Comparison of ENCODE assay signal across 19 mouse cellular contexts in genomic region chr14:8049334-8049733, GRCm38 (mm10). TPM values are rescaled to one million over a fixed set of nuclear protein-coding genes. Genes with fewer than 3 reads are reported as not detected.
DNase-seq lines count a peak whose midpoint lies in the region; ATAC-seq and TF ChIP-seq lines count a peak whose summit lies in the region.
"Had no signal": no experiment of that assay in that cellular context is flagged by ENCODE, and none has a peak within 500 bp of the region (broad histone marks: within the 10 kb centered on the region; RNA-seq: fewer than 3 reads in every experiment).

No protein-coding gene starts in this region.

- peak; percentile 48; the same call in 1 of the 2 replicates for ATAC-seq in granulocyte monocyte progenitor cell, adult 5-6 weeks (replicated peaks; ENCODE audit: poor library complexity, severe bottlenecking)
- no peak for ATAC-seq in kidney, embryonic 16.5 days (ENCODE audit: low FRiP score, low TSS enrichment)
- ATAC-seq: activated CD4-positive, CD25-positive, alpha-beta regulatory T cell, adult 4 months; forebrain, embryonic 13.5 days; hindbrain, embryonic 16.5 days; inflammation-experienced regulatory T-cells, adult 6 months had no signal

- no peak overlapping the region for H3K4me2 ChIP-seq in kidney, embryonic 16.5 days (replicated peaks; ENCODE audit: low read depth, low read length)
- H3K4me2 ChIP-seq: embryonic facial prominence, embryonic 13.5 days; forebrain, embryonic 13.5 days; heart, embryonic 13.5 days had no signal

- no peak for TF ChIP-seq CTCF in gastrocnemius, adult 2 months (IDR thresholded peaks at IDR 0.05)

- intact Hi-C loops in gastrocnemius, adult 2 months (cut with DNase I): no loop called here
- intact Hi-C loops in gastrocnemius, postnatal 36 days (cut with DNase I): loop anchor here (5.0 to 10.0 kb wide), 2 partner anchors 55 to 232 kb away; partner anchors contain the start of genes Dnase1l3 and Flnb

- DNase-seq in gastrocnemius, adult 2 months: no peak
- no peak for DNase-seq in gastrocnemius, postnatal 36 days
- DNase-seq in testis, postnatal 10 days (ENCODE audit: low spot score): peak; percentile 18
- no peak for DNase-seq in testis, postnatal 14 days (ENCODE audit: low spot score)
- DNase-seq in right cerebral cortex, postnatal 25 days: no peak
- DNase-seq: adrenal gland, postnatal 14 days; cerebellum, adult 9-10 months; cerebellum, postnatal 25 days; heart, postnatal 36 days had no signal

- no peak overlapping the region for H3K9ac ChIP-seq in kidney, embryonic 16.5 days (replicated peaks; ENCODE audit: low read length)
- H3K9ac ChIP-seq: embryonic facial prominence, embryonic 13.5 days; forebrain, embryonic 13.5 days; heart, embryonic 13.5 days had no signal

- H3K9me3 ChIP-seq in kidney, embryonic 16.5 days (ENCODE audit: low read length): no peaks in the 10 kb centered on the region
- H3K9me3 ChIP-seq: embryonic facial prominence, embryonic 13.5 days; forebrain, embryonic 13.5 days; G1E; heart, embryonic 13.5 days had no signal

- H3K4me3 ChIP-seq in gastrocnemius, adult 2 months: peak overlapping the region; percentile 24; the same call in 1 of the 2 replicates
- no peak overlapping the region for H3K4me3 ChIP-seq in kidney, embryonic 16.5 days (ENCODE audit: low read length)
- H3K4me3 ChIP-seq: embryonic facial prominence, embryonic 13.5 days; forebrain, embryonic 13.5 days; heart, embryonic 13.5 days had no signal

- H3K27me3 ChIP-seq in kidney, embryonic 16.5 days (ENCODE audit: insufficient read depth, low read length): no peaks in the 10 kb centered on the region
- H3K27me3 ChIP-seq: embryonic facial prominence, embryonic 13.5 days; forebrain, embryonic 13.5 days; heart, embryonic 13.5 days had no signal

- 84% methylated on average over 10 of the region's 10 CpGs for WGBS in kidney, embryonic 16.5 days

- H3K36me3 ChIP-seq in kidney, embryonic 16.5 days (ENCODE audit: insufficient read depth, low read length): peaks cover 22% of the 10 kb centered on the region; the same call in 1 of the 2 replicates
- H3K36me3 ChIP-seq: G1E had no signal

- H3K4me1 ChIP-seq in kidney, embryonic 16.5 days (ENCODE audit: insufficient read depth, low read length): no peaks in the 10 kb centered on the region
- H3K4me1 ChIP-seq: heart, embryonic 13.5 days had no signal

- no peak overlapping the region for H3K27ac ChIP-seq in gastrocnemius, adult 2 months
- no peak overlapping the region for H3K27ac ChIP-seq in kidney, embryonic 16.5 days (ENCODE audit: low read length)
- H3K27ac ChIP-seq: embryonic facial prominence, embryonic 13.5 days; forebrain, embryonic 13.5 days; heart, embryonic 13.5 days had no signal

RNA-seq across cellular contexts. Expression of gene Rpp14, which starts 30.8 kb away (rescaled TPM):
- 10 to 100 TPM; 24.2 to 31.5 TPM for total RNA-seq in gastrocnemius, adult 2 months (2021)
- 10 to 100 TPM; 24.5 to 28.4 TPM for total RNA-seq in gastrocnemius, postnatal 36 days (2021)
- total RNA-seq in granulocyte monocyte progenitor cell, adult 5-6 weeks (2014; fragmentation: Nextera tagmentation): 35.5 and 43.7 TPM in 2 replicates
- 62.6 and 72.8 TPM in 2 replicates for total RNA-seq in granulocyte monocyte progenitor cell, adult 5-6 weeks (2017)
- 54.1 and 58.6 TPM in 2 replicates for polyA plus RNA-seq in kidney, embryonic 16.5 days (2015; fragmentation: Nextera tagmentation; extraction: Ambion mirVana)

RNA-seq across cellular contexts. Expression of gene Abhd6, which starts 46.6 kb away (rescaled TPM):
- total RNA-seq in gastrocnemius, adult 2 months (2021): 1 to 10 TPM; 4.8 to 7.3 TPM
- 1 to 10 TPM; 5.3 to 6.0 TPM for total RNA-seq in gastrocnemius, postnatal 36 days (2021)
- total RNA-seq in granulocyte monocyte progenitor cell, adult 5-6 weeks (2014; fragmentation: Nextera tagmentation): not detected in 2 replicates
- total RNA-seq in granulocyte monocyte progenitor cell, adult 5-6 weeks (2017): 1.5 TPM in 1 of 2 replicates, not detected in the other
- polyA plus RNA-seq in kidney, embryonic 16.5 days (2015; fragmentation: Nextera tagmentation; extraction: Ambion mirVana): 29.6 and 33.5 TPM in 2 replicates
- total RNA-seq: G1E had no signal
- polyA plus RNA-seq: G1E had no signal

RNA-seq across cellular contexts. Expression of gene Pxk, which starts 48.7 kb away (rescaled TPM):
- 10 to 100 TPM; 12.4 to 12.7 TPM for total RNA-seq in gastrocnemius, adult 2 months (2021)
- total RNA-seq in gastrocnemius, postnatal 36 days (2021): 10 to 100 TPM; 10.7 to 12.2 TPM
- total RNA-seq in granulocyte monocyte progenitor cell, adult 5-6 weeks (2014; fragmentation: Nextera tagmentation): 34.1 and 40.7 TPM in 2 replicates
- 25.6 and 30.0 TPM in 2 replicates for total RNA-seq in granulocyte monocyte progenitor cell, adult 5-6 weeks (2017)
- polyA plus RNA-seq in kidney, embryonic 16.5 days (2015; fragmentation: Nextera tagmentation; extraction: Ambion mirVana): 36.7 and 39.8 TPM in 2 replicates

RNA-seq across cellular contexts. Expression of gene Dnase1l3, which starts 55.0 kb away (rescaled TPM):
- total RNA-seq in gastrocnemius, adult 2 months (2021): not detected
- not detected for total RNA-seq in gastrocnemius, postnatal 36 days (2021)
- 0.15 TPM in 1 of 2 replicates, not detected in the other for total RNA-seq in granulocyte monocyte progenitor cell, adult 5-6 weeks (2014; fragmentation: Nextera tagmentation)
- not detected in 2 replicates for total RNA-seq in granulocyte monocyte progenitor cell, adult 5-6 weeks (2017)
- polyA plus RNA-seq in kidney, embryonic 16.5 days (2015; fragmentation: Nextera tagmentation; extraction: Ambion mirVana): 0.30 and 0.31 TPM in 2 replicates
- total RNA-seq: gastrocnemius, adult 8-10 months had no signal
- polyA plus RNA-seq: G1E had no signal
